Mouse (Mus musculus): ENCODE results near the gene Bicra. TPM values are rescaled to one million over a fixed set of nuclear protein-coding genes. Genes with fewer than 3 reads are reported as not detected.

The Bicra gene
- 3.5 and 5.7 TPM in 2 replicates for polyA plus RNA-seq (2015; fragmentation: Nextera tagmentation; extraction: Ambion mirVana)

GRCm38 (mm10) chr7:16047338-16048146 lies at the start of gene Bicra:
Gene Bicra, minus strand, starts transcription at chr7:16047921.
- under 1% methylated on average over 54 of the region's 69 CpGs for WGBS
- ATAC-seq (replicated peaks; ENCODE audit: insufficient number of reproducible peaks, insufficient read depth, low FRiP score, low read depth): peak; percentile 65
- no peaks in the 10 kb centered on the region for H3K9me3 ChIP-seq (replicated peaks)
- peak within 1 kb of the TSS; percentile 95 for H3K27ac ChIP-seq
- H3K9ac ChIP-seq: peak within 1 kb of the TSS; percentile 98
- peaks cover 55% of the 10 kb centered on the region for H3K4me1 ChIP-seq (replicated peaks)
- peak within 1 kb of the TSS; percentile 92 for H3K4me3 ChIP-seq
- peak within 1 kb of the TSS; percentile 95 for H3K4me2 ChIP-seq
- H3K27me3 ChIP-seq: no peaks in the 10 kb centered on the region
- no peaks in the 10 kb centered on the region for H3K36me3 ChIP-seq

GRCm38 (mm10) chr7:16094592-16094991 lies 46.9 kb upstream of the Bicra start:
- Histone ChIP-seq H3K4me2 (no peak overlapping the region), H3K9ac (no peak overlapping the region), H3K9me3 (replicated peaks) (no peaks in the 10 kb centered on the region), H3K27ac (no peak overlapping the region), H3K27me3 (0 out of 2 replicates have a peak, but pooled peaks cover 4% of the 10 kb centered on the region), H3K4me3 (no peak overlapping the region), H3K4me1 (replicated peaks) (peaks cover 9% of the 10 kb centered on the region), H3K36me3 (no peaks in the 10 kb centered on the region)
- 63% methylated on average over 3 of the region's 3 CpGs for WGBS
- no peak for ATAC-seq (replicated peaks; ENCODE audit: insufficient number of reproducible peaks, insufficient read depth, low FRiP score, low read depth)

- H3K27ac ChIP-seq: no peak overlapping the region
- H3K9ac ChIP-seq: no peak overlapping the region
- H3K27me3 ChIP-seq: no peaks in the 10 kb centered on the region
- no peak for ATAC-seq (replicated peaks; ENCODE audit: insufficient number of reproducible peaks, insufficient read depth, low FRiP score, low read depth)
- 69% methylated on average over 2 of the region's 2 CpGs for WGBS
- no peaks in the 10 kb centered on the region for H3K9me3 ChIP-seq (replicated peaks)
- no peak overlapping the region for H3K4me2 ChIP-seq
- H3K4me1 ChIP-seq (replicated peaks): peaks cover 3% of the 10 kb centered on the region; the same call in 1 of the 2 replicates
- no peak overlapping the region for H3K4me3 ChIP-seq
- no peaks in the 10 kb centered on the region for H3K36me3 ChIP-seq
Observed at GRCm38 (mm10) chr7:16087587-16087986, 39.9 kb upstream of the Bicra start.

- ATAC-seq (replicated peaks; ENCODE audit: insufficient number of reproducible peaks, insufficient read depth, low FRiP score, low read depth): no peak
- Histone ChIP-seq H3K4me1 (replicated peaks) (peaks cover 3% of the 10 kb centered on the region; the same call in 1 of the 2 replicates), H3K9ac (no peak overlapping the region), H3K4me3 (no peak overlapping the region), H3K27ac (no peak overlapping the region), H3K36me3 (no peaks in the 10 kb centered on the region), H3K9me3 (replicated peaks) (no peaks in the 10 kb centered on the region), H3K4me2 (no peak overlapping the region), H3K27me3 (no peaks in the 10 kb centered on the region)
- WGBS: 44% methylated on average over 4 of the region's 4 CpGs
Observed at GRCm38 (mm10) chr7:16083361-16083760, 35.6 kb upstream of the Bicra start.

- no peak for ATAC-seq (replicated peaks; ENCODE audit: insufficient number of reproducible peaks, insufficient read depth, low FRiP score, low read depth)
- no peaks in the 10 kb centered on the region for H3K36me3 ChIP-seq
- no peaks in the 10 kb centered on the region for H3K27me3 ChIP-seq
- H3K4me1 ChIP-seq (replicated peaks): peaks cover 3% of the 10 kb centered on the region; the same call in 1 of the 2 replicates
- no peak overlapping the region for H3K4me2 ChIP-seq
- H3K4me3 ChIP-seq: no peak overlapping the region
- H3K27ac ChIP-seq: no peak overlapping the region
- WGBS: 57% methylated on average over 4 of the region's 4 CpGs
- no peak overlapping the region for H3K9ac ChIP-seq
- H3K9me3 ChIP-seq (replicated peaks): no peaks in the 10 kb centered on the region
Observed at GRCm38 (mm10) chr7:16080581-16080980, 32.9 kb upstream of the Bicra start.

- 53% methylated on average over 1 of the region's 1 CpGs for WGBS
- H3K4me1 ChIP-seq (replicated peaks): peaks cover 3% of the 10 kb centered on the region; the same call in 1 of the 2 replicates
- H3K4me2 ChIP-seq: no peak overlapping the region
- ATAC-seq (replicated peaks; ENCODE audit: insufficient number of reproducible peaks, insufficient read depth, low FRiP score, low read depth): no peak
- no peaks in the 10 kb centered on the region for H3K27me3 ChIP-seq
- no peak overlapping the region for H3K9ac ChIP-seq
- H3K4me3 ChIP-seq: no peak overlapping the region
- H3K36me3 ChIP-seq: no peaks in the 10 kb centered on the region
- H3K27ac ChIP-seq: no peak overlapping the region
- H3K9me3 ChIP-seq (replicated peaks): no peaks in the 10 kb centered on the region
Observed at GRCm38 (mm10) chr7:16079947-16080346, 32.2 kb upstream of the Bicra start.

GRCm38 (mm10) chr7:16071906-16072305 lies 24.2 kb upstream of the Bicra start:
- no peaks in the 10 kb centered on the region for H3K9me3 ChIP-seq (replicated peaks)
- no peaks in the 10 kb centered on the region for H3K36me3 ChIP-seq
- no peak overlapping the region for H3K27ac ChIP-seq
- no peak for ATAC-seq (replicated peaks; ENCODE audit: insufficient number of reproducible peaks, insufficient read depth, low FRiP score, low read depth)
- no peak overlapping the region for H3K4me3 ChIP-seq
- 70% methylated on average over 6 of the region's 6 CpGs for WGBS
- H3K27me3 ChIP-seq: no peaks in the 10 kb centered on the region
- H3K4me2 ChIP-seq: no peak overlapping the region
- H3K4me1 ChIP-seq (replicated peaks): no peaks in the 10 kb centered on the region
- H3K9ac ChIP-seq: no peak overlapping the region

- Histone ChIP-seq H3K27ac (no peak overlapping the region), H3K4me1 (replicated peaks) (no peaks in the 10 kb centered on the region), H3K36me3 (no peaks in the 10 kb centered on the region), H3K4me2 (no peak overlapping the region), H3K9ac (no peak overlapping the region), H3K4me3 (no peak overlapping the region), H3K9me3 (replicated peaks) (no peaks in the 10 kb centered on the region), H3K27me3 (no peaks in the 10 kb centered on the region)
- ATAC-seq (replicated peaks; ENCODE audit: insufficient number of reproducible peaks, insufficient read depth, low FRiP score, low read depth): no peak
Observed at GRCm38 (mm10) chr7:16070846-16071245, 23.1 kb upstream of the Bicra start.

GRCm38 (mm10) chr7:16063490-16063889 lies 15.8 kb upstream of the Bicra start:
- H3K9ac ChIP-seq: no peak overlapping the region
- no peak overlapping the region for H3K27ac ChIP-seq
- WGBS: 31% methylated on average over 4 of the region's 4 CpGs
- no peak overlapping the region for H3K4me2 ChIP-seq
- H3K36me3 ChIP-seq: no peaks in the 10 kb centered on the region
- H3K9me3 ChIP-seq (replicated peaks): no peaks in the 10 kb centered on the region; the same call in 1 of the 2 replicates
- H3K27me3 ChIP-seq: peaks cover 24% of the 10 kb centered on the region
- H3K4me3 ChIP-seq: no peak overlapping the region
- 0 out of 2 replicates have a peak, but pooled peaks cover 2% of the 10 kb centered on the region for H3K4me1 ChIP-seq (replicated peaks)
- ATAC-seq (replicated peaks; ENCODE audit: insufficient number of reproducible peaks, insufficient read depth, low FRiP score, low read depth): no peak

GRCm38 (mm10) chr7:16062099-16062420 lies 14.3 kb upstream of the Bicra start:
- 0 out of 2 replicates have a peak, but pooled peaks cover 2% of the 10 kb centered on the region for H3K4me1 ChIP-seq (replicated peaks)
- no peaks in the 10 kb centered on the region; the same call in 1 of the 2 replicates for H3K9me3 ChIP-seq (replicated peaks)
- H3K27me3 ChIP-seq: peaks cover 24% of the 10 kb centered on the region
- H3K36me3 ChIP-seq: no peaks in the 10 kb centered on the region
- WGBS: 60% methylated on average over 15 of the region's 15 CpGs
- H3K4me3 ChIP-seq: no peak overlapping the region
- H3K9ac ChIP-seq: no peak overlapping the region
- H3K4me2 ChIP-seq: no peak overlapping the region
- H3K27ac ChIP-seq: no peak overlapping the region
- ATAC-seq (replicated peaks; ENCODE audit: insufficient number of reproducible peaks, insufficient read depth, low FRiP score, low read depth): no peak

- 0 out of 2 replicates have a peak, but pooled peaks cover 2% of the 10 kb centered on the region for H3K4me1 ChIP-seq (replicated peaks)
- peaks cover 24% of the 10 kb centered on the region for H3K27me3 ChIP-seq
- no peak within 1 kb of the TSS for H3K27ac ChIP-seq
- 36% methylated on average over 80 of the region's 80 CpGs for WGBS
- H3K4me3 ChIP-seq: 0 out of 2 replicates have a peak within 1 kb of the TSS, but pooled peaks have one; percentile 8
- H3K4me2 ChIP-seq: peak within 1 kb of the TSS; percentile 38
- H3K36me3 ChIP-seq: no peaks in the 10 kb centered on the region
- H3K9me3 ChIP-seq (replicated peaks): no peaks in the 10 kb centered on the region; the same call in 1 of the 2 replicates
- no peak within 1 kb of the TSS for H3K9ac ChIP-seq
- no peak for ATAC-seq (replicated peaks; ENCODE audit: insufficient number of reproducible peaks, insufficient read depth, low FRiP score, low read depth)
Observed at GRCm38 (mm10) chr7:16061219-16062098, 13.7 kb upstream of the Bicra start, which contains the start of gene Zfp541. Gene Zfp541, plus strand, starts transcription at chr7:16061814.

Measured in heart, embryonic 15.5 days (tissue).